Mouse (Mus musculus): Measurements from ENCODE around the gene AI467606.
"Not testable (repeated sequence)": the region's sequence is repeated elsewhere in the genome, so short reads cannot be mapped to it uniquely, and the experiment has no call there.

- TF ChIP-seq GATA1, TAL1 (IDR thresholded peaks at IDR 0.05; ENCODE audit: low read length): not testable (repeated sequence)
Observed at GRCm38 (mm10) chr7:127087278-127088010, 3.7 kb upstream of the AI467606 start, which contains the start of gene Zg16.

Measured in erythroblast, embryonic 14.5 days (primary cell).